Mouse (Mus musculus): ENCODE results near the gene Tbc1d7. TPM values are rescaled to one million over a fixed set of nuclear protein-coding genes. Genes with fewer than 3 reads are reported as not detected.

Gene Tbc1d7
- polyA plus RNA-seq, 1 experiment = 8.6 TPM

GRCm38 (mm10) chr13:43157370-43157769 lies 13.9 kb downstream of the Tbc1d7 start:
- no peaks in the 10 kb centered on the region; the same call in 1 of the 2 replicates for H3K36me3 ChIP-seq (ENCODE audit: control insufficient read depth, insufficient read depth, low read length)
- no peaks in the 10 kb centered on the region for H3K27me3 ChIP-seq (ENCODE audit: control insufficient read depth, insufficient read depth, low read length)
- H3K4me1 ChIP-seq (replicated peaks; ENCODE audit: control insufficient read depth, insufficient read depth, low read length) = no peaks in the 10 kb centered on the region
- TF ChIP-seq POLR2A (IDR thresholded peaks at IDR 0.05; ENCODE audit: control insufficient read depth, extremely low read depth, insufficient read depth, low read length, poor library complexity) (no peak), CTCF (IDR thresholded peaks at IDR 0.05; ENCODE audit: borderline replicate concordance, control insufficient read depth, extremely low read depth, insufficient read depth, low read length, poor library complexity) (no peak)
- H3K4me3 ChIP-seq (ENCODE audit: control insufficient read depth, insufficient read depth, low read length) = no peak overlapping the region
- no peak for DNase-seq
- 92% methylated on average over 5 of the region's 5 CpGs for WGBS
- H3K27ac ChIP-seq (ENCODE audit: control insufficient read depth, insufficient read depth, low read length) = no peak overlapping the region

DNA sequence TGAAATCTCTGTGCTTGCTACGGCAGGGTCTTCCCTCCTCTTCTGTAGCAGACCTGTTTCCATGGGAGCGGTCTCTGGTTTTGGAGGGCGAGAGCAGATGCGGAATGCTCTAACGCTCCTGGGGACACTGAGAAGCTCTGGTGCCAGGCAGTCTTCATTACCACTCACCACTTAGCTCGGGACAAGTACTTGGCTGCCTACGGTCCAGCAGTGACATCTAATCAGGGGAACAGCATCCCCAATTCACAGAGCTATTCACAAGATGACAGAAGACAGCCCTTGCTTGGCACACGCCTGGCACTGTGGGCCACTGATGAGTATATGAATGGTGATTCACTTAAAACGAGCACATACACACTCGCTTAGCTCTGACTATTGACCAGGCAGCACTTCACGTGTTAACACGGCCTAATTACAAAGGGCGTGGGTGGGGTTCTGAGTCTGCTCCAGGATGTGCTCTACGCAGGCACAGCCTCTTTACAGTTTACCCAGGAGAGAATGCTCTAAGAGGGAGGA lies 19.2 kb downstream of the Tbc1d7 start:
- Histone ChIP-seq H3K4me1 (replicated peaks; ENCODE audit: control insufficient read depth, insufficient read depth, low read length) (no peaks in the 10 kb centered on the region), H3K36me3 (ENCODE audit: control insufficient read depth, insufficient read depth, low read length) (no peaks in the 10 kb centered on the region), H3K27me3 (ENCODE audit: control insufficient read depth, insufficient read depth, low read length) (no peaks in the 10 kb centered on the region), H3K27ac (ENCODE audit: control insufficient read depth, insufficient read depth, low read length) (no peak overlapping the region), H3K4me3 (ENCODE audit: control insufficient read depth, insufficient read depth, low read length) (no peak overlapping the region)
- no peak for DNase-seq
- WGBS = 96% methylated on average over 14 of the region's 14 CpGs
- TF ChIP-seq POLR2A (IDR thresholded peaks at IDR 0.05; ENCODE audit: control insufficient read depth, extremely low read depth, insufficient read depth, low read length, poor library complexity) (no peak), CTCF (IDR thresholded peaks at IDR 0.05; ENCODE audit: borderline replicate concordance, control insufficient read depth, extremely low read depth, insufficient read depth, low read length, poor library complexity) (no peak)

GRCm38 (mm10) chr13:43149661-43150060 lies 21.6 kb downstream of the Tbc1d7 start:
- TF ChIP-seq POLR2A (IDR thresholded peaks at IDR 0.05; ENCODE audit: control insufficient read depth, extremely low read depth, insufficient read depth, low read length, poor library complexity) = no peak
- no peak for TF ChIP-seq CTCF (IDR thresholded peaks at IDR 0.05; ENCODE audit: borderline replicate concordance, control insufficient read depth, extremely low read depth, insufficient read depth, low read length, poor library complexity)
- WGBS = 98% methylated on average over 3 of the region's 3 CpGs
- Histone ChIP-seq H3K36me3 (ENCODE audit: control insufficient read depth, insufficient read depth, low read length) (no peaks in the 10 kb centered on the region), H3K4me1 (replicated peaks; ENCODE audit: control insufficient read depth, insufficient read depth, low read length) (no peaks in the 10 kb centered on the region), H3K27ac (ENCODE audit: control insufficient read depth, insufficient read depth, low read length) (no peak overlapping the region), H3K27me3 (ENCODE audit: control insufficient read depth, insufficient read depth, low read length) (no peaks in the 10 kb centered on the region), H3K4me3 (ENCODE audit: control insufficient read depth, insufficient read depth, low read length) (no peak overlapping the region)
- no peak for DNase-seq

GRCm38 (mm10) chr13:43148692-43149091 lies 22.6 kb downstream of the Tbc1d7 start:
- Histone ChIP-seq H3K4me1 (replicated peaks; ENCODE audit: control insufficient read depth, insufficient read depth, low read length) (no peaks in the 10 kb centered on the region), H3K36me3 (ENCODE audit: control insufficient read depth, insufficient read depth, low read length) (no peaks in the 10 kb centered on the region), H3K27me3 (ENCODE audit: control insufficient read depth, insufficient read depth, low read length) (no peaks in the 10 kb centered on the region), H3K27ac (ENCODE audit: control insufficient read depth, insufficient read depth, low read length) (no peak overlapping the region), H3K4me3 (ENCODE audit: control insufficient read depth, insufficient read depth, low read length) (no peak overlapping the region)
- TF ChIP-seq CTCF (IDR thresholded peaks at IDR 0.05; ENCODE audit: borderline replicate concordance, control insufficient read depth, extremely low read depth, insufficient read depth, low read length, poor library complexity) (no peak), POLR2A (IDR thresholded peaks at IDR 0.05; ENCODE audit: control insufficient read depth, extremely low read depth, insufficient read depth, low read length, poor library complexity) (no peak)
- 83% methylated on average over 4 of the region's 4 CpGs for WGBS
- no peak for DNase-seq

DNA sequence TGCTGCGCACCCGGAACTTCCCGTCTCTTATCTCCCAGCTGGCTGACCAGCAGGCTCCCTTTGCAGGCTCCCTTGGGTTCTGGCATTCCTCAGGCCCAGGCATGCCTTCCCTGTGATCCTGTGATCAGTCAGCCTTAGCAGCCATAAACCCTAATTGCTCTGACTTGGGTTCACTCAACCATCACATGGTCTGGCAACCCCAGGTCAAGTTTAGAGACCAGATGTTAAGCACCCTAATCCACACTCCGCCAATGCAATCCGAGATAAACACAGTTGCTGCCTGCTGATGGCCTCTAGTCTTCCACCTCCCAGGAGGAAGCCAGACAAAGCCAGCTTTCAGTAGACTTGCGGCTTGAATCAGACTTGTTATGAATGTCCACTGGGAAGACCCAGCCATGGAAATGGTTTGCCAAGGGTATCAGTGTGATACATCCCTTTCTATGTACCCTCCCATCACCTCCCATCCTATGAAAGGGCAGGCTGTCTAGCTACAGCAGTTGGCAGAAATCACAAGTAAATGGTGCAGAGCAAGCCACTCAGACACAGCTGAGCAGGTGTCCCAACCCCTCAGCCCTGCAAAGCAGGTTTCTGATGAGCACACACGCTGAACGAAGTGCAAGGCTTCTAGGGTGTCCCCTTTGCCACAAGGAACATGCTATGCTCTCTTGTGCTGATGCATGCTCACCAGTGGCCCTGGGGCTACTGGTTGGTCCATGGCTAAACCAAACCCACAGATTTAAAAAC lies 24.6 kb downstream of the Tbc1d7 start:
- H3K36me3 ChIP-seq (ENCODE audit: control insufficient read depth, insufficient read depth, low read length) = no peaks in the 10 kb centered on the region
- no peak overlapping the region for H3K4me3 ChIP-seq (ENCODE audit: control insufficient read depth, insufficient read depth, low read length)
- WGBS = 92% methylated on average over 8 of the region's 8 CpGs
- no peaks in the 10 kb centered on the region for H3K27me3 ChIP-seq (ENCODE audit: control insufficient read depth, insufficient read depth, low read length)
- no peak overlapping the region for H3K27ac ChIP-seq (ENCODE audit: control insufficient read depth, insufficient read depth, low read length)
- no peaks in the 10 kb centered on the region for H3K4me1 ChIP-seq (replicated peaks; ENCODE audit: control insufficient read depth, insufficient read depth, low read length)
- TF ChIP-seq POLR2A (IDR thresholded peaks at IDR 0.05; ENCODE audit: control insufficient read depth, extremely low read depth, insufficient read depth, low read length, poor library complexity) = no peak
- TF ChIP-seq CTCF (IDR thresholded peaks at IDR 0.05; ENCODE audit: borderline replicate concordance, control insufficient read depth, extremely low read depth, insufficient read depth, low read length, poor library complexity) = no peak
- no peak for DNase-seq

DNA sequence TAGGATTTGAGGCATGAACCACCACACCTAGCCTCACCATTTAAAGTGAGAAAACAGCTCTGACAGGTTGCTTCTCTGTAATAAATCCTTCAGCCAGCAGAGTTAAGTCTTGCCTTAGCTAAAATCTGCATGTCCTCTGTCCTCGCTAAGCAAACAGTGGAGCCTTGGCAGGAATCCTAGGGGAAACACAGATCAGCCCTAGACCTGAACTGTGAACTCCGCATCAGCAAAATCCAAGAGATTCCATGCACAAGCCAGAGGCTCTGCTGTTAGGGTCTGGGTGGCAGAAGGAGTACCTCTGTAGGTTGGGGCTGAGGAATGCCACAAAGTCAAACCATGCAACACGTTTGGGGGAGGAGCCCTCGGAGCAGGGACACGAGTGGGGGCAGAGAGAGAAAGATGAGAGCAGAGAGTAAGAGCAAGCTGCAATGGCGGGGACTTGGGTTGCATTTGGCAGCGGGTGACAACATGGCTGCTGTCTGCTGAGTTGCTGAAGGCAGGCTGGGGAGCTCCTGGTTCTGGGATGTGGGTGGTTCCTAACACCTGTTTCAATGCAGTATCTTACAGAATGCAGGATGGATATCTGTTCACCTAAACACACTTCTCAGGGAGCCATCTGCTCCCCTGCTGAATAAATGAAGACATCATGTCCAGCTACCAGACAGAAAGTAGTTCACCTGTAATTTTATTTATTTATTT lies 26.4 kb downstream of the Tbc1d7 start:
- WGBS = 94% methylated on average over 7 of the region's 7 CpGs
- H3K27me3 ChIP-seq (ENCODE audit: control insufficient read depth, insufficient read depth, low read length) = no peaks in the 10 kb centered on the region
- H3K4me3 ChIP-seq (ENCODE audit: control insufficient read depth, insufficient read depth, low read length) = no peak overlapping the region
- H3K4me1 ChIP-seq (replicated peaks; ENCODE audit: control insufficient read depth, insufficient read depth, low read length) = no peaks in the 10 kb centered on the region
- DNase-seq = no peak
- TF ChIP-seq POLR2A (IDR thresholded peaks at IDR 0.05; ENCODE audit: control insufficient read depth, extremely low read depth, insufficient read depth, low read length, poor library complexity) = no peak
- no peak for TF ChIP-seq CTCF (IDR thresholded peaks at IDR 0.05; ENCODE audit: borderline replicate concordance, control insufficient read depth, extremely low read depth, insufficient read depth, low read length, poor library complexity)
- H3K36me3 ChIP-seq (ENCODE audit: control insufficient read depth, insufficient read depth, low read length) = no peaks in the 10 kb centered on the region
- no peak overlapping the region for H3K27ac ChIP-seq (ENCODE audit: control insufficient read depth, insufficient read depth, low read length)
